Mouse (Mus musculus) lung, adult 2 months (tissue): ENCODE measurements around the gene Riok1. TPM values are rescaled to one million over a fixed set of nuclear protein-coding genes. Genes with fewer than 3 reads are reported as not detected.

ENCODE experiments used
- DNase-seq: peaks from one replicate; pipeline ENCODE4 v3.0.0; 2022
- H3K4me1 ChIP-seq: fragments of 200-500 bp; 2 replicates; pipeline ENCODE4 v1.6.1; 2011; ENCODE audit warnings: low read length; ENCODE audit not compliant: control insufficient read depth, insufficient read depth
- H3K4me3 ChIP-seq: fragments of 200-500 bp; replicated peaks from 2 replicates; pipeline ENCODE3; 2011; ENCODE audit warnings: low read depth, mild to moderate bottlenecking, control low read depth, low read length; ENCODE audit errors: extremely low read depth
- CTCF ChIP-seq: fragments of 200-500 bp; IDR thresholded peaks from 2 replicates; pipeline ENCODE4 v1.5.1; 2011; ENCODE audit warnings: mild to moderate bottlenecking, low read length, control low read depth; ENCODE audit not compliant: insufficient read depth
- POLR2A ChIP-seq: fragments of 200-500 bp; IDR thresholded peaks from 2 replicates; pipeline ENCODE4 v1.6.1; 2011; ENCODE audit warnings: low read depth, mild to moderate bottlenecking, control low read depth, low read length, borderline replicate concordance; ENCODE audit errors: extremely low read depth
- WGBS: fragments of 180-500 bp; shearing (Covaris S2); methylation state at CpG from one replicate; pipeline ENCODE4 v1.1.7; 2018; 5-methylcytosine and 5-hydroxymethylcytosine counted together
- polyA plus RNA-seq: library from polyadenylated mRNA; depleted of rRNA; stranded (reverse); fragments of >200 nt; gene quantifications from 2 replicates; pipeline ENCODE4 v1.2.3, GENCODE M21; 2012; rRNA removed

Gene Riok1
- 15.5 and 16.7 TPM in 2 replicates for polyA plus RNA-seq

- peaks cover 8% of the 10 kb centered on the region; the same call in 1 of the 2 replicates for H3K4me1 ChIP-seq
- TF ChIP-seq CTCF (no peak), POLR2A (no peak)
- 8% methylated on average over 37 of the region's 37 CpGs for WGBS
- peak; percentile 5 for DNase-seq
- peak within 1 kb of the TSS; percentile 74 for H3K4me3 ChIP-seq
Measured at GRCm38 (mm10) chr13:38036343-38037043, at the start of gene Riok1. Gene Riok1 (plus strand): TSS chr13:38036995.

DNA sequence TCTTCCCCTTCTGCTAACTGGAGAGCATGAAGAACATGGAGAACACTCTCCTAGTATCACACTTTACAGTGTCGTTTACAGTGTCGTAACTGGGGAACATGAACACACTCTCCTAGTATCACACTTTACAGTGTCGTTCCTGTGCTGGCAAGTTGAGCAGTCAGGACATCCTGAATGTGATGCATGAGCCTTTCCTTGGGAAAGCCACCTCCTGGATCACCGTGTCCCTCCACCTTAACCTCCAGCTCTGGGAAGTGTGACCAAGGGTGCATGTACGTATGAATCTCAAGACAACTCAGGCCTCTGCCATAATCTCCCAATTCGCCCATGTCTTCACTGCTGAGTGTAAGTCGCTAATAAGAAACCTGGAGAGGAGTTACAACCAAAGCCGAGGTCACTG lies 47.1 kb upstream of the Riok1 start:
- Histone ChIP-seq H3K4me3 (no peak overlapping the region), H3K4me1 (peaks cover 3% of the 10 kb centered on the region)
- 91% methylated on average over 8 of the region's 8 CpGs for WGBS
- DNase-seq = no peak
- TF ChIP-seq POLR2A = no peak
- no peak for TF ChIP-seq CTCF

GRCm38 (mm10) chr13:37992638-37993371 lies 44.0 kb upstream of the Riok1 start:
- 11% methylated on average over 10 of the region's 10 CpGs for WGBS
- no peak for DNase-seq
- Histone ChIP-seq H3K4me1 (peaks cover 3% of the 10 kb centered on the region), H3K4me3 (peak overlapping the region; percentile 81)
- TF ChIP-seq POLR2A = no peak
- TF ChIP-seq CTCF = no peak

DNA sequence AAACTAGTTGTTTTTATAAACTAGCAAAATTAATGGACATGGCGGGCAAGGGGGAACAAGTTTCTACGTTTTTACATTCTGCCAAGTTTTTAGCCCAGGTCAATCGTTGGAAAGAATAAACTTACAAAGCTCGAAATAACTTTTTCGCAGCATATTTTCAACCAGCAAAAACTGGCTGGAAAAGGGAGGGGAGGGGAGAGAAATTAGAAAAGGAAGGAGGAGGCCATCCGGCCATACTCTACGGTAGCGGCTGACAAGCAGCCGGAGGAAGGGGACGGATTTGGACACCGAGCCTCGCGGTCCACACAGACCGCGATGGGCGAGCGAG lies 43.5 kb upstream of the Riok1 start:
- TF ChIP-seq CTCF = no peak
- TF ChIP-seq POLR2A = no peak
- Histone ChIP-seq H3K4me3 (peak overlapping the region; percentile 81), H3K4me1 (peaks cover 3% of the 10 kb centered on the region)
- under 1% methylated on average over 17 of the region's 17 CpGs for WGBS
- no peak for DNase-seq

- peak; percentile 71; the same call in 1 of the 2 replicates for TF ChIP-seq POLR2A
- TF ChIP-seq CTCF = no peak
- under 1% methylated on average over 88 of the region's 89 CpGs for WGBS
Measured at GRCm38 (mm10) chr13:37993704-37994404, 42.9 kb upstream of the Riok1 start, which contains the start of gene Ssr1. Gene Ssr1 (minus strand): TSS chr13:37994217.

GRCm38 (mm10) chr13:37994405-37994749 lies 42.4 kb upstream of the Riok1 start:
- TF ChIP-seq POLR2A (no peak), CTCF (no peak)
- Histone ChIP-seq H3K4me1 (peaks cover 3% of the 10 kb centered on the region), H3K4me3 (peak overlapping the region; percentile 69)
- DNase-seq = no peak
- 9% methylated on average over 7 of the region's 7 CpGs for WGBS

More at GRCm38 (mm10) chr13:37993704-37994404, 42.9 kb upstream of the Riok1 start, which contains the start of gene Ssr1:
- H3K4me3 ChIP-seq = peak within 1 kb of the TSS; percentile 81
- H3K4me1 ChIP-seq = peaks cover 3% of the 10 kb centered on the region
- DNase-seq = peak; percentile 92

DNA sequence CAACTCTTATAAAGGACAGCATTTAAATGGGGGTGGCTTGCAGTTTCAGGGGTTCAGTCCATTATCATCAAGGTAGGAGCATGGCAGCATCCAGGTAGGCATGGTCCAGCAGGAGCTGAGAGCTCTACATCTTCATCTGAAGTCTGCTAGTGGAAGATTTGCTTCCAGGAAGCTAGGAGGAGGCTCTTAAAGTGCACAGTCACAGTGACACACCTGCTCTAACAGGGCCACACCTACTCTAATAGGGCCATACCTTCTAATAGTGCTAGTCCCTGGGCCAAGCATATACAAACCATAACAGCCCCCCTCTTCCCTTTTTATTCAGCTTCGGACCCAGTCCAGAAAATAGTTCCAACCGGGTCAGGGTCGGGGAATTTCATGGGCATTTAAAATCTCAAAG lies 37.1 kb upstream of the Riok1 start:
- Histone ChIP-seq H3K4me3 (no peak overlapping the region), H3K4me1 (no peaks in the 10 kb centered on the region)
- no peak for TF ChIP-seq POLR2A
- TF ChIP-seq CTCF = no peak
- no peak for DNase-seq
- WGBS = 73% methylated on average over 3 of the region's 3 CpGs

- no peak for TF ChIP-seq POLR2A
- no peak for TF ChIP-seq CTCF
- Histone ChIP-seq H3K4me1 (no peaks in the 10 kb centered on the region), H3K4me3 (no peak overlapping the region)
- 29% methylated on average over 1 of the region's 1 CpGs for WGBS
- DNase-seq = no peak
Measured at GRCm38 (mm10) chr13:38002461-38002860, 34.3 kb upstream of the Riok1 start.

- no peak for DNase-seq
- Histone ChIP-seq H3K4me1 (no peaks in the 10 kb centered on the region; the same call in 1 of the 2 replicates), H3K4me3 (no peak overlapping the region)
- WGBS = 92% methylated on average over 2 of the region's 2 CpGs
- no peak for TF ChIP-seq CTCF
- no peak for TF ChIP-seq POLR2A
Measured at GRCm38 (mm10) chr13:38007972-38008371, 28.8 kb upstream of the Riok1 start.
